ENCODE assay signal across 1 mouse cellular context in genomic region chr11:75168590-75169361, GRCm38 (mm10).
TF ChIP-seq lines count a peak whose summit lies in the region.

No protein-coding gene starts in this region.

TF ChIP-seq in CH12.LX, 34 proteins besides CTCF, POLR2A, EP300 and RAD21 (continued from another document):
- TF ChIP-seq TCF12 (IDR thresholded peaks at IDR 0.05; ENCODE audit: low read depth, low read length) (peak; percentile 96), ZNF384 (IDR thresholded peaks at IDR 0.05; ENCODE audit: low read depth, low read length) (no peak), JUN (IDR thresholded peaks at IDR 0.05; ENCODE audit: insufficient read depth, low read depth, low read length) (no peak), TBP (conservative IDR thresholded peaks at IDR 0.05; ENCODE audit: low read depth, low read length) (no peak), MAZ (IDR thresholded peaks at IDR 0.05; ENCODE audit: low read depth, low read length) (peak; percentile 29; the same call in 1 of the 2 replicates), MEF2A (IDR thresholded peaks at IDR 0.05; ENCODE audit: borderline replicate concordance, low read depth, low read length) (peak; percentile 80), USF1 (IDR thresholded peaks at IDR 0.05; ENCODE audit: low read depth, low read length) (no peak), MAX (IDR thresholded peaks at IDR 0.05; ENCODE audit: low read length) (peak; percentile 76), MAFK (IDR thresholded peaks at IDR 0.05; ENCODE audit: insufficient replicate concordance, low read length) (no peak), JUND (conservative IDR thresholded peaks at IDR 0.05; ENCODE audit: low read depth, low read length) (no peak)
